Mouse (Mus musculus) embryonic fibroblast, embryonic 13.5 days (primary cell): ENCODE results near the gene Pet117.

Experiments used
- CTCF ChIP-seq: IDR thresholded peaks from 2 replicates; pipeline ENCODE4 v1.5.1; 2011; ENCODE audit warnings: mild to moderate bottlenecking, control low read depth, low read length, moderate library complexity, borderline replicate concordance; ENCODE audit not compliant: insufficient read depth
- POLR2A ChIP-seq: IDR thresholded peaks from 2 replicates; pipeline ENCODE4 v1.6.1; 2011; ENCODE audit warnings: low read depth, mild to moderate bottlenecking, control low read depth, low read length, moderate library complexity

DNA sequence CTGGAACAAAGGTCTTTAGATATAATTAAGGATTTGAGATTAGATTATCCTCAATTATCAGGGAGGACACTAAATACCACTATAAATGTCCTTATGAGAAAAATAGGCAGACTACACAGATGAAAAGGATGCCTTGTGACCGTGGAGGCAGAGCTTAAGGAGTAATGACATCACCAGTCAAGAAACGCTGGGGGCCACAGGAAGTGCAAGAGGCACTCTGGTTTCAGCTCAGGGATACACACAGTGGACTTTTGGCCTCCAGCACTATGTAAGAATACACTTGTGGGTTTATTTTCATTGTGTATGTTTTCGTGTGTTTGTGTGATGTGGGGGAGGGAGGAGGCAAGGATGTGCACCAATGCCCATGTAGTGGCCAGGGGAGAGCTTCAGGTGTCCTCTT lies 31.6 kb upstream of the Pet117 start:
- TF ChIP-seq POLR2A (no peak), CTCF (no peak)
